Mouse (Mus musculus) thymus, adult 2 months (tissue): ENCODE measurements around the gene Wdr75.

Experiments
- CTCF ChIP-seq: fragments of 200-500 bp; IDR thresholded peaks from 2 replicates; pipeline ENCODE4 v1.5.1; 2012; ENCODE audit warnings: mild to moderate bottlenecking, control low read depth, low read length, moderate library complexity, borderline replicate concordance; ENCODE audit not compliant: control insufficient read depth, poor library complexity, insufficient read depth; ENCODE audit errors: extremely low read depth
- POLR2A ChIP-seq: fragments of 200-500 bp; IDR thresholded peaks from 2 replicates; pipeline ENCODE4 v1.6.1; 2012; ENCODE audit warnings: mild to moderate bottlenecking, low read length, control low read depth, moderate library complexity; ENCODE audit not compliant: control insufficient read depth, poor library complexity, insufficient read depth; ENCODE audit errors: extremely low read depth

GRCm38 (mm10) chr1:45816889-45817288, 21.9 kb downstream of the Wdr75 start:
- no peak for TF ChIP-seq CTCF
- TF ChIP-seq POLR2A = no peak
